Mouse (Mus musculus) kidney, postnatal 0 days (tissue): ENCODE measurements around the gene Gprc5b. TPM values are rescaled to one million over a fixed set of nuclear protein-coding genes. Genes with fewer than 3 reads are reported as not detected.

Experiments used
- ATAC-seq: fragments of 200-750 bp; cut with Nextera tagmentation; replicated peaks from 2 replicates; pipeline ENCODE4 v1.8.0; 2017; ENCODE audit warnings: low read depth, moderate number of reproducible peaks, moderate TSS enrichment, moderate library complexity; ENCODE audit not compliant: low FRiP score
- DNase-seq: peaks from one replicate; pipeline ENCODE4 v3.0.0-alpha.2; 2016; ENCODE audit warnings: low spot score
- H3K27ac ChIP-seq: fragments of 300-500 bp; sonication (generic); 2 replicates; pipeline ENCODE4 v1.5.1; 2014; ENCODE audit warnings: mild to moderate bottlenecking
- H3K27me3 ChIP-seq: fragments of 300-500 bp; sonication (generic); 2 replicates; pipeline ENCODE4 v1.6.1; 2014; ENCODE audit warnings: low read length, mixed read lengths; ENCODE audit not compliant: insufficient read depth
- H3K36me3 ChIP-seq: fragments of 300-500 bp; sonication (generic); 2 replicates; pipeline ENCODE4 v1.6.1; 2014; ENCODE audit warnings: low read length, mixed read lengths; ENCODE audit not compliant: insufficient read depth
- H3K4me1 ChIP-seq: fragments of 300-500 bp; sonication (generic); replicated peaks from 2 replicates; pipeline ENCODE4 v1.6.1; 2014; ENCODE audit warnings: antibody characterized with exemption, low read length, mixed read lengths; ENCODE audit not compliant: insufficient read depth
- H3K4me2 ChIP-seq: fragments of 300-500 bp; sonication (generic); 2 replicates; pipeline ENCODE4 v1.6.1; 2014; ENCODE audit warnings: mild to moderate bottlenecking, low read length, moderate library complexity, mixed read lengths
- H3K4me3 ChIP-seq: fragments of 300-500 bp; sonication (generic); replicated peaks from 2 replicates; pipeline ENCODE4 v1.5.1; 2014; ENCODE audit warnings: low read depth, low read length
- H3K9ac ChIP-seq: fragments of 300-500 bp; sonication (generic); 2 replicates; pipeline ENCODE4 v1.6.1; 2014; ENCODE audit warnings: low read depth, low read length
- H3K9me3 ChIP-seq: fragments of 300-500 bp; sonication (generic); replicated peaks from 2 replicates; pipeline ENCODE4 v1.6.1; 2016; ENCODE audit warnings: low read length, inconsistent platforms, mixed read lengths
- CTCF ChIP-seq: IDR thresholded peaks from 2 replicates; pipeline ENCODE4 v1.5.1; 2016; ENCODE audit warnings: antibody characterized with exemption, low read depth, mild to moderate bottlenecking, moderate library complexity
- WGBS: fragments of 180-500 bp; shearing (Covaris S2); extraction: QIAGEN DNeasy Blood & Tissue Kit; methylation state at CpG from one replicate; pipeline ENCODE4 v1.1.7; 2014; 5-methylcytosine and 5-hydroxymethylcytosine counted together
- polyA plus RNA-seq: library from polyadenylated mRNA; unstranded; fragments of >200 nt; fragmentation: Nextera tagmentation; extraction: Ambion mirVana; gene quantifications from 2 replicates; pipeline ENCODE4 v1.2.1, GENCODE M21; 2015

The Gprc5b gene
- polyA plus RNA-seq, 1 experiment from 2014 or later, result 4.5 TPM

DNA sequence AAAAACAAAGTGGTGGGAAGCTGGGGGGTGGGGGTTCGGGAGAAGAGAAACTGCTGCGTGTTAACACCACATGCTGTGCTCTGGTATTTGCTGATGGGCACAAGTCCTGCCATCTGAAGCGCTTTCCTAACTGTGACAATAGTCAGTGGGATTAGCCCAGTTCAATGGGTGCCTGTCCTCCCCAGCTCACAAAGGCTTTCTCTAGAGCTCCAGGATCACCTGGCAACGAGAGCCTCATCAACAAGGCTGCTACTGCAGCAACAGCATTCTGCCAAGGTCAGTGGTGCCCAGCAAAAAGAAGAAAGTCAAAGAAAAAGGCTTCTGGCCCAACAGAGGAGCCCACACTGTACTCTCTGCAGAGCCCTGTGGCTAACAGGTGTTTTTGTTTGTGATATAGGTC, 58.2 kb downstream of the Gprc5b start:
- no peak for ATAC-seq
- H3K4me3 ChIP-seq, result no peak overlapping the region
- no peaks in the 10 kb centered on the region for H3K9me3 ChIP-seq
- no peak overlapping the region for H3K9ac ChIP-seq
- WGBS, result 53% methylated on average over 4 of the region's 4 CpGs
- H3K27ac ChIP-seq, result no peak overlapping the region
- TF ChIP-seq CTCF, result no peak
- H3K4me2 ChIP-seq, result no peak overlapping the region
- no peaks in the 10 kb centered on the region for H3K36me3 ChIP-seq
- DNase-seq, result no peak
- H3K4me1 ChIP-seq, result no peaks in the 10 kb centered on the region
- H3K27me3 ChIP-seq, result no peaks in the 10 kb centered on the region

DNA sequence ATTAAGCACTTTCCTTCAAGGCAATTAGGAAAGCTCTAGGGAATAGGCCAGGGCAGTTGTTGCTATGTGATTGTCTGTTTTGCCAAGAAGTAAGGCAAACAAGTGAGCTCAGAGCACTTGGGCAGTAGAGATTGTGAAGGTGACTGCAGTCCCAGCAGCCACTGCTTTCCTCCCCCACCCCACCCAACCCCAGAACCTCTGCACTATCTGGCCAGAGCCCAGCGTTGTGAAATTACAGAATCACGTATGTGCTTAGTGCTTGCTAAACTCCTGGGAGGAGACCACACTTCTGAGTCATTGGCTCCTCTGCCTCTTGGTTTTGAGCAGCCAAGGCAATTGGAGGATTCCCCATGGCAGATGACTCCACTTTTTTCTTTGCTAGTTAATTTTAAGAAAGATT, 59.7 kb downstream of the Gprc5b start:
- Histone ChIP-seq H3K36me3 (no peaks in the 10 kb centered on the region), H3K9me3 (no peaks in the 10 kb centered on the region), H3K27ac (no peak overlapping the region), H3K4me2 (no peak overlapping the region), H3K27me3 (no peaks in the 10 kb centered on the region), H3K4me3 (no peak overlapping the region), H3K9ac (no peak overlapping the region), H3K4me1 (no peaks in the 10 kb centered on the region)
- 54% methylated on average over 2 of the region's 2 CpGs for WGBS
- DNase-seq (no peak), ATAC-seq (no peak)
- TF ChIP-seq CTCF, result no peak

DNA sequence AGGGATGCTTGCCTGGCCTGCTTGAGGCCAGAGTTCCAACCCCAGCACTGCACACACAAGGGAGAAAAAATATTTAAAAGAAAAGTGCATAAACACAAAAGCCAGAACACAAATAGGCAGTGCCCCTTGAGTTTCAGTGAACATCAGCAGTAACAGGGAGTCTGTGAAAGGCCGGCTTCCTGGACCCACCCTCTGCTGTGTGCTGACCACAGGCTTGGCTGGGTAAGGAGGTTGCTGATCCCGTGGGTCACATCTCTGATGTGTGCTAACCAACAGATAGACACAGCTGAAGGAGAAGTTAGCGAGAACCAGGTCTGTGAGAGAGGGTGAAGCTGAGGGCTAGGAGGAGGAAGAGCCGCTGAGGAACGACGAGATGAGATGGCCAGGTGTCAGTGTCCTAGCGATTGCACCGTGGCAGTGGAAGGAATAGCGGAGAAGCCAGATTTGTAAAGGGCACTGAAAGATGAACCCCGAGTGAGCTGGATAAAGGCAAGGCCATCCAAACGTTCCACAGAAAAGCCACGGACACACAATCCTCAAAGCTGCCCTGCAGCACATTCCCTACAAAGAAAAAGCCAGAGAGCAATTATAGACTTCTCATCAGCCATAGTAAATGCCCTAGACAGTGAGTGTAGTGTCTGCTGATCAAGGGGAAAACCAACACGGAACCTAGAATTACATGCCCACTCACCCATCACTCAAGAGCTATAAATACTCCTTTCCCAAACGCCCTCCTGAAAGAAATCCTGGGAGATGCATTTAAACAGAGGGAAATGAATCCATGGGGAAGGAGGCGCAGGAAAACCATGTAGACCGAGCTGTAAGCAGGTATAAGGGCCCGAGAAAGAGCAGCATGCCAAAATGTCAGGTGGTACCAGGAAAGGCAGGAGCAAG, 63.3 kb downstream of the Gprc5b start:
- ATAC-seq (no peak), DNase-seq (no peak)
- H3K9ac ChIP-seq, result no peak overlapping the region

DNA sequence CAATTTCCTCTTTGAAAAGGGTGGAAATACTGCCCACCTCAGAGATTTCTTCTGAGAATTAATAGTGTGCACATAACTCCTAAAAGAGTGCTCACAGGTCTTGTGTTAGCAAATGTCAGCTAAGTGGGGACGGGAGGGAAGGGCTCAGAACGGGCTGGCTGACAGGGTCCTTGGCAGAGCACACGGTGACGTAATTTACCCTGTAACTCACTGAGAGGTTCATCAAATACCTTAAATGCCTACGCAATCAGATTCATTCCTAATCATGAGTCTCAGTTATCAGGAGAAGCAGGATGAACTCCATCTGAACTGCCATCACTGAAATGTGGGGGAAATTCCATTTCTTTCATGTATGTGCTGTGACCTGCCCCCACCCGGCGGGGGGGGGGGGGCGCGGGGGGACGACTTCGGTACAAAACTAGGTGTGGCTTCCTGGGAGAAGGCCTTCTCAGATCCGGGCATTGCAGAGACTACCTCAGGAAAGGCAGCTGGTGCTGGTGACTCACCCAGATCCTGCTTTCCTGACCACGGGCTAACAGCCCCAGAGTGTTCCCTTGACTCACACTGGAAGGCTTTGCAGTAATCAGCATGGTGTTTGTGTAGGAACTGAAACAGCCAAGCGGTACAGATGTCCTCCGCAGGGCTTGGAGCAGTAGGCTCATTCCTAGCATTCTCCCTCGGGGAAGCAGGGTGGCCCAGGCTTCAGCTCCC, 65.3 kb downstream of the Gprc5b start:
- peak; percentile 84 for ATAC-seq
- no peaks in the 10 kb centered on the region for H3K36me3 ChIP-seq
- no peaks in the 10 kb centered on the region for H3K27me3 ChIP-seq
- H3K4me1 ChIP-seq, result no peaks in the 10 kb centered on the region
- H3K27ac ChIP-seq, result 0 out of 2 replicates have a peak overlapping the region, but pooled peaks have one; percentile 47
- H3K9ac ChIP-seq, result no peak overlapping the region
- 21% methylated on average over 16 of the region's 16 CpGs for WGBS
- H3K9me3 ChIP-seq, result no peaks in the 10 kb centered on the region
- DNase-seq, result peak; percentile 65
- no peak for TF ChIP-seq CTCF
- H3K4me2 ChIP-seq, result no peak overlapping the region
- no peak overlapping the region for H3K4me3 ChIP-seq

More for the DNA sequence above, 63.3 kb downstream of the Gprc5b start:
- Histone ChIP-seq H3K4me2 (no peak overlapping the region), H3K27me3 (no peaks in the 10 kb centered on the region), H3K36me3 (no peaks in the 10 kb centered on the region), H3K9me3 (no peaks in the 10 kb centered on the region), H3K4me3 (no peak overlapping the region), H3K27ac (no peak overlapping the region), H3K4me1 (no peaks in the 10 kb centered on the region)
- TF ChIP-seq CTCF, result no peak
- 61% methylated on average over 17 of the region's 17 CpGs for WGBS

DNA sequence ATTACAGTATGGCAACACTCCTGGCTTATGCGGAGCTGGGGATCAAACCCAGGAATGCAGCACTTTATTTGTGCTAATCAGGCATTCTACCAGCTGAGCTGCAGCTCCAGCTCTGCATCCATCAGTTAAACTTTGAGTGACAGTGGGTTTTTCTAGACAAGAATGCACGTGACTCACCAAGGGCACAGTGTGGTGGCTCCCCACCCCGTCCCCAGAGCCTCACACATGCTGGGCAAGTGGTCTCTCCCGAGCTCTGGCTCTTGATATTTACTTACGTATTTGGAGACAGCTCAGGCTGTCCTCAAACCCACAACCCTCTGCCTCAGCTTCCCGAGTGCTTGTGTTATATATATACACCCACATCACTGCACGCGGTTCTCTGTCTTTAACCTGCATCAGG, 66.1 kb downstream of the Gprc5b start:
- no peak for DNase-seq
- no peaks in the 10 kb centered on the region for H3K9me3 ChIP-seq
- H3K27me3 ChIP-seq, result no peaks in the 10 kb centered on the region
- ATAC-seq, result no peak
- WGBS, result 72% methylated on average over 8 of the region's 8 CpGs
- H3K4me3 ChIP-seq, result no peak overlapping the region
- H3K4me2 ChIP-seq, result no peak overlapping the region
- no peaks in the 10 kb centered on the region for H3K4me1 ChIP-seq
- H3K9ac ChIP-seq, result no peak overlapping the region
- H3K27ac ChIP-seq, result no peak overlapping the region
- TF ChIP-seq CTCF, result no peak
- no peaks in the 10 kb centered on the region for H3K36me3 ChIP-seq

DNA sequence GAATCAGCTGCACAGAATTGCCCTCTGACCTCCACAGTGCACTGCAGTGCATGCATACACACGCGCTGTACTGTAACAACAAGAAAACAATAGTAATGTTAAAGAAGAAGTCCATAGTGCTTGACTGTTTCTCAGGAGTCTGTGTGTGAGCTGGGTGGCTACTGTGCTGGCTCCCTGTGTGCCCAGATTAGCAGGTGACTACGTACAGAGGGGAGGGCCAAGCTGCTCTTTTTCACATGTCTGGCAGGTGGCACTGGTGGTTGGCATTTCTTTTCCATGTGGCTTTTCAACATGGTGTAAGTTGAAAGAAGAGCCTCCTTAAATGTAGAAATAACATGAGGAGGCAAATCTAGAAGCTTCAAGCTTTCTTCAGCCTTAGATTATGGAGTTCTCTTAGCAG, 66.7 kb downstream of the Gprc5b start:
- no peaks in the 10 kb centered on the region for H3K36me3 ChIP-seq
- H3K4me3 ChIP-seq, result no peak overlapping the region
- no peak overlapping the region for H3K9ac ChIP-seq
- H3K9me3 ChIP-seq, result no peaks in the 10 kb centered on the region
- H3K4me1 ChIP-seq, result no peaks in the 10 kb centered on the region
- H3K4me2 ChIP-seq, result no peak overlapping the region
- WGBS, result 91% methylated on average over 3 of the region's 3 CpGs
- DNase-seq, result no peak
- H3K27ac ChIP-seq, result no peak overlapping the region
- ATAC-seq, result no peak
- no peaks in the 10 kb centered on the region for H3K27me3 ChIP-seq
- no peak for TF ChIP-seq CTCF
